15 mouse cellular contexts compared by ENCODE assay signal in the genomic region with DNA sequence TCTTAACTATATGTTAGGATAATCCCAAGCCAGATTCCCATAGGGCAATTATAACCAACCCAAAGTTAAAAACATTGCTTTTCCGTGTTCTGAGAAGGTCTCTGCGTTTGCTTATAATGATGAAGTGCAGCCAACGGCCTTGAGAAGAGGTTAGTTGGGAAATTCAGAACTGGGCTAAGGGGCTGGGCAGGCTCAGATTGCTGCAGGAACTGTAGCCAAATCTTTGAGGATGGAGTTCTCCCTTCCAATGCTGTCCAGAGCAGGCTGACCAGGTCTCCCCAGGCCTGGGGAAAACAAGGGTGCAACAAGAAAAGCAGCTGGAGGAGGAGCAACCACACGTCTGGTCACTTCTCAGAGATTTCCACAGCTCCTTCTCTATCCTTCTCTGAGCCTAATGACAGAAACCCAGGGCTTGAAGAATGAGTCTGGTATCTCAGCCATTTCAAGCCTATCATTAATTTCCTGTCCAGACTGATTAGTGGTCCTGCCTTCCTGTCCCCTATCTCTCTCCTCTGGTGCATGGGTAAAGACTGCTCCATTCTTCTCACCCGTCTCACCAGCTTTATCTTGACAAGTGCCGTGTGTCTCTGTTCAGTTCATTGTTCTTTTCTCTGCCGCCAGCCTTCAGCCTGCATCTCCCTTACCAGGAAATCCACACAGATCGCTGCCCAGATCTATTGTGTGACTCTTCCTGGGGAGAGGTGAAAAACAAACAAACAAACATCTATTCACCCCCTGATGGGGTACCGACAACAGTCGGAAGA.
DNase-seq lines count a peak whose midpoint lies in the region.
"Had no signal": no experiment of that assay in that cellular context is flagged by ENCODE, and none has a peak within 500 bp of the region (broad histone marks: within the 10 kb centered on the region; RNA-seq: fewer than 3 reads in every experiment).

No protein-coding gene starts in this region.

- intact Hi-C loops in heart, postnatal 25 days (cut with DNase I), result no loop called here

- H3K27me3 ChIP-seq in heart, embryonic 10.5 days (ENCODE audit: insufficient read depth, poor library complexity, severe bottlenecking), result no peaks in the 10 kb centered on the region
- H3K27me3 ChIP-seq: embryonic facial prominence, embryonic 15.5 days had no signal

- WGBS in heart, embryonic 10.5 days, result 32% methylated on average over 10 of the region's 10 CpGs

- H3K4me3 ChIP-seq in heart, embryonic 10.5 days, result no peak overlapping the region
- H3K4me3 ChIP-seq: embryonic facial prominence, embryonic 15.5 days; gastrocnemius, adult 2 months; limb, embryonic 13.5 days; liver, embryonic 12.5 days had no signal

- H3K36me3 ChIP-seq in heart, embryonic 10.5 days, result no peaks in the 10 kb centered on the region
- H3K36me3 ChIP-seq: embryonic facial prominence, embryonic 15.5 days; limb, embryonic 13.5 days; liver, embryonic 12.5 days had no signal

- H3K4me1 ChIP-seq in heart, embryonic 10.5 days, result peaks cover 51% of the 10 kb centered on the region

- H3K9me3 ChIP-seq in heart, embryonic 10.5 days, result no peaks in the 10 kb centered on the region
- H3K9me3 ChIP-seq: embryonic facial prominence, embryonic 15.5 days; limb, embryonic 13.5 days; liver, embryonic 12.5 days had no signal

- no peak for DNase-seq in heart, embryonic 10.5 days (ENCODE audit: low spot score)
- DNase-seq in heart, postnatal 25 days (ENCODE audit: low spot score), result no peak
- DNase-seq in kidney, adult 11 months, result peak; percentile 35
- DNase-seq in kidney, postnatal 10 days, result no peak
- DNase-seq in ovary, adult 18-20 months (ENCODE audit: low spot score), result peak; percentile 17
- no peak for DNase-seq in ovary, postnatal 14 days (ENCODE audit: low spot score)
- DNase-seq in adrenal gland, postnatal 10 days, result peak; percentile 39
- DNase-seq in cerebellum, postnatal 14 days, result no peak
- DNase-seq: cerebellum, adult 9-10 months; gastrocnemius, adult 2 months; kidney, adult 18-20 months; lung, adult 18-20 months had no signal

- H3K27ac ChIP-seq in heart, embryonic 10.5 days, result peak overlapping the region; percentile 57; the same call in 1 of the 2 replicates
- H3K27ac ChIP-seq: embryonic facial prominence, embryonic 15.5 days; gastrocnemius, adult 2 months; limb, embryonic 13.5 days; liver, embryonic 12.5 days had no signal

Comparison
In these comparisons a context has a peak if more than half of its experiments do, and no peak if none do; other contexts are left out.
1. DNase-seq: peak in kidney, adult 11 months (single experiment), ovary, adult 18-20 months (single experiment) and adrenal gland, postnatal 10 days (single experiment); none in heart, embryonic 10.5 days (single experiment), heart, postnatal 25 days (single experiment), kidney, postnatal 10 days (single experiment), ovary, postnatal 14 days (single experiment) and cerebellum, postnatal 14 days (0 of 2).